Mouse (Mus musculus) midbrain, postnatal 0 days (tissue): ENCODE data around the gene Nat8f1. TPM values are rescaled to one million over a fixed set of nuclear protein-coding genes. Genes with fewer than 3 reads are reported as not detected.
"Not testable (repeated sequence)": the region's sequence is repeated elsewhere in the genome, so short reads cannot be mapped to it uniquely, and the experiment has no call there.

Experiments used
- ATAC-seq: fragments of 200-750 bp; cut with Nextera tagmentation; 2 replicates; pipeline ENCODE4 v1.8.0; 2017; ENCODE audit warnings: moderate number of reproducible peaks, mild to moderate bottlenecking, moderate TSS enrichment, moderate library complexity; ENCODE audit not compliant: low FRiP score
- DNase-seq: peaks from one replicate; pipeline ENCODE4 v3.0.0-alpha.2; 2015; ENCODE audit warnings: low spot score
- H3K27ac ChIP-seq: fragments of 300-500 bp; sonication (generic); 2 replicates; pipeline ENCODE4 v1.5.1; 2014; ENCODE audit warnings: low read depth, mild to moderate bottlenecking, low read length, mixed read lengths
- H3K27me3 ChIP-seq: fragments of 300-500 bp; sonication (generic); 2 replicates; pipeline ENCODE4 v1.6.1; 2014; ENCODE audit warnings: low read length, control low read depth, mixed read lengths; ENCODE audit not compliant: insufficient read depth
- H3K36me3 ChIP-seq: fragments of 300-500 bp; sonication (generic); 2 replicates; pipeline ENCODE4 v1.6.1; 2014; ENCODE audit warnings: low read length, control low read depth, mixed read lengths; ENCODE audit not compliant: insufficient read depth
- H3K4me1 ChIP-seq: fragments of 300-500 bp; sonication (generic); 2 replicates; pipeline ENCODE4 v1.6.1; 2014; ENCODE audit warnings: mild to moderate bottlenecking, control low read depth, antibody characterized with exemption, low read length, mixed read lengths; ENCODE audit not compliant: insufficient read depth
- H3K4me2 ChIP-seq: fragments of 300-500 bp; sonication (generic); 2 replicates; pipeline ENCODE4 v1.6.1; 2014; ENCODE audit warnings: low read depth, mild to moderate bottlenecking, low read length, mixed read lengths; ENCODE audit not compliant: poor library complexity, severe bottlenecking
- H3K4me3 ChIP-seq: fragments of 300-500 bp; sonication (generic); 2 replicates; pipeline ENCODE4 v1.5.1; 2014; ENCODE audit warnings: low read depth, mild to moderate bottlenecking, low read length, moderate library complexity
- H3K9ac ChIP-seq: fragments of 300-500 bp; sonication (generic); replicated peaks from 2 replicates; pipeline ENCODE4 v1.6.1; 2014; ENCODE audit warnings: mild to moderate bottlenecking, low read length, moderate library complexity, mixed read lengths; ENCODE audit not compliant: poor library complexity, severe bottlenecking
- H3K9me3 ChIP-seq: fragments of 300-500 bp; sonication (generic); 2 replicates; pipeline ENCODE4 v1.6.1; 2016; ENCODE audit warnings: low read length, control low read depth
- CTCF ChIP-seq: IDR thresholded peaks from 2 replicates; pipeline ENCODE4 v1.5.1; 2016; ENCODE audit warnings: antibody characterized with exemption, mild to moderate bottlenecking
- WGBS: fragments of 180-500 bp; shearing (Covaris S2); extraction: QIAGEN DNeasy Blood & Tissue Kit; methylation state at CpG from one replicate; pipeline ENCODE4 v1.1.7; 2014; 5-methylcytosine and 5-hydroxymethylcytosine counted together
- polyA plus RNA-seq: library from polyadenylated mRNA; unstranded; fragments of >200 nt; fragmentation: Nextera tagmentation; extraction: Ambion mirVana; gene quantifications from 2 replicates; pipeline ENCODE4 v1.2.1, GENCODE M21; 2015
- total RNA-seq: library from RNA; depleted of rRNA; stranded (reverse); fragments of >200 nt; gene quantifications from 2 replicates; pipeline ENCODE4 v1.2.3, GENCODE M21; 2014

The Nat8f1 gene
- total and polyA plus RNA-seq, 2 experiments from 2014 or later: 11.2 to 19.9 TPM

DNA sequence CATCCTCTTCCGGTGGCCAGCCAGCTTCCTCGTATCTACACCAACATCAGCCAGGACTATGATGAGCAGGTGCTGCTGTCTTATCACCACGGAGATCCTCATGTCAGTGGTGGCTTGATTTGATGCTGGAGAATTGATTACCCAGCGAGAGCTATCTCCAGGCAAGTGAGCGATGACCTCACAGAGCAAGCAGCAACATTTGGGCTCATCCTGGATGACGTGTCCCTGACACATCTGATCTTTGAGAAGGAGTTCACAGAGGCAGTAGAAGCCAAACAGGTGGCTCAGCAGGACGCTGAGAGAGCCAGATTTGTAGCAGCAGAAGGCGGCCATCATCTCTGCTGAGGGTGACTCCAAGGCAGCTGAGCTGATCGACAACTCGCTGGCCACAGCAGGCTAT, 23.2 kb upstream of the Nat8f1 start:
- no peaks in the 10 kb centered on the region for H3K9me3 ChIP-seq
- H3K9ac ChIP-seq: no peak overlapping the region
- H3K4me1 ChIP-seq: no peaks in the 10 kb centered on the region
- ATAC-seq (no peak), DNase-seq (no peak)
- no peak overlapping the region for H3K27ac ChIP-seq
- no peak overlapping the region for H3K4me3 ChIP-seq
- WGBS: 77% methylated on average over 10 of the region's 10 CpGs
- H3K4me2 ChIP-seq: no peak overlapping the region
- no peaks in the 10 kb centered on the region for H3K27me3 ChIP-seq
- peaks cover 10% of the 10 kb centered on the region; the same call in 1 of the 2 replicates for H3K36me3 ChIP-seq
- TF ChIP-seq CTCF: no peak

DNA sequence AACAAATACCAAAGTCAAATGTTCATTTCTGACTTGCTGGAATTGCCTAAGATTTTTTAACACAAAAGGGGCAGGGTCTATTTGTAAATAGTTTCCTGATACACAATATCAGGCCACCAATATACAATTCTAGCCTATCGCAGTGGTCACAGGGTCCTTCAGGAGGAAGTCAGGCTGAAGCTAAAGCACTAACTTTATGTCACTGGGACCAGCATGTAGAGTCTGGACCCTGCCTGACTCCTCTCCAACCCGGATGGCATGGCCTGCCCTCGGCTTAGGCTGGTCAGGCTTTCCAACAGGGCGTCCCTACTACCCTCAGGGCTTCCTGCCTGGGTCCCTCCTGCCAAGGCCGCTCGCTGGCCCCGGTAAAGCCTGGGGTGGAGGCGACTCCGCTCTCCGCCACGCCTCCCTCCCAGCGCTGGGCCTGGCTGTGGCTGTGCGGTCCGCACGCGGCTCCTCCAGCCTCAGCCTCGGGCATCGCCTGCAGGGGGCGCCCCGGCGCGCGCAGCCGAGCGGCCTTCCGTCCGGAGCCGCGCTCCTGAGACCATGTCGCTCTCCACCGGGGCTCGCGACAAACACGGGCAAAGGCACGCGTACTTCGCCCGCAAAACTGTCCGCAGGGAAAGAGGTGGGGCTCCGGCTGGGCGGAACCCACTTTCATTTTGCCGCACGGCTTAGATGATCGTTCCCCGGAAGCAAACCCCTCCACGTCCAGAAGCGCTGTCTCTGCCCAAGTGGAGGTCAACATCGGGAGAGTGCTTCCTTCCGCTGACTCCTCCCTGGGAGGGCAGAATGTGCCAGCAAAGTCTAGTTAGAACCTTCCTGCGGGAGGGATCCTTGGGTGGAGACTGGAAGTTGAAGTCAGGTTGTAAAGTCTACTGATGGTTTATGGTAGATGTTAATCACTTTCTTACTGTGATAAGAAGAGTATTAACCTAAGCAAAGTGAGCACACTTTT, 21.3 kb upstream of the Nat8f1 start:
- DNase-seq (peak; percentile 79), ATAC-seq (peak; percentile 93)
- peak; percentile 65 for TF ChIP-seq CTCF
- H3K9me3 ChIP-seq, H3K36me3 ChIP-seq, H3K4me1 ChIP-seq, H3K27me3 ChIP-seq: not testable (repeated sequence)
- Histone ChIP-seq H3K4me2 (peak overlapping the region; percentile 59), H3K4me3 (peak overlapping the region; percentile 43), H3K9ac (peak overlapping the region; percentile 42), H3K27ac (0 out of 2 replicates have a peak overlapping the region, but pooled peaks have one; percentile 12)
- under 1% methylated on average over 49 of the region's 50 CpGs for WGBS

DNA sequence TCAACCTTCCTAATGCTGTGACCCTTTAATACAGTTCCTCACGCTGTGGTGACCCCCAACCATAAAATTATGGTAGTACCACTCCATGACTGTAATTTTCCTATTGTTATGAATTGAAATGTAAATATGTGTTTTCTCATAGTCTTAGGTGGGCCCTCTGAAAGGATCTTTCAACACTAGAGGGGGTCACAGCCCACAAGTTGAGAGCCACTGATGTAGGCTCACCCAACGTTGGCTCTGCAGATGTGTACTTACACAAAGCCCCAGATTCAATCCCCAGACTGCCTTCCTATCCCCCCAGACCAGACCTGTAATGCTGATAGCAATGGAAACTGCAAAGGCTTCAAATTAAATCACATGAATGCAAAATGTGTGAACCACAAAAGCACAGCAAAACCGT, 20.2 kb upstream of the Nat8f1 start:
- Histone ChIP-seq H3K4me1 (no peaks in the 10 kb centered on the region), H3K9me3 (no peaks in the 10 kb centered on the region), H3K9ac (no peak overlapping the region), H3K27ac (no peak overlapping the region), H3K4me3 (no peak overlapping the region), H3K36me3 (peaks cover 3% of the 10 kb centered on the region; the same call in 1 of the 2 replicates), H3K4me2 (no peak overlapping the region), H3K27me3 (no peaks in the 10 kb centered on the region)
- ATAC-seq (no peak), DNase-seq (peak; percentile 12)
- TF ChIP-seq CTCF: peak; percentile 47
- WGBS: 63% methylated on average over 3 of the region's 3 CpGs

DNA sequence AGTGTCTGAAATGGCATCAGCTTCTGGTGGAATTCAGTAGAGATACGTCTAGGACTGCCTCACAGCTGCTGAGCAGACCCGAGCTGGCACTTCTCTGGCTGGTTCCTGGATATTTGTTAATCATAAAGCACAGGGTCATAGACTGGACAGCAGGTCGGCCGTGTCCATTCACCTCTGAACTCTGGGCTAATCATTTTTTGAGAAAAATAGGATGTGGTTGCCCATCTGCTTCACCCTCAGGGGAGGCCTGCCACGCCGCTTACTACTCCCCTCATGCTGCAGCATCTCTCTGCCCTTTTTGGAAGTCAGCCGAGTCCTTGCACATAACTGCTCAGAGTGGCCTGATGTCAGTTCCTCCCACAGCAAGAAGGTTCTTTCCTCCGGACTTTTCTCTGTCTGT, 18.6 kb upstream of the Nat8f1 start:
- DNase-seq: no peak
- Histone ChIP-seq H3K9ac (no peak overlapping the region), H3K4me2 (no peak overlapping the region), H3K36me3 (peaks cover 14% of the 10 kb centered on the region; the same call in 1 of the 2 replicates), H3K9me3 (no peaks in the 10 kb centered on the region), H3K27ac (no peak overlapping the region), H3K27me3 (no peaks in the 10 kb centered on the region), H3K4me3 (no peak overlapping the region), H3K4me1 (no peaks in the 10 kb centered on the region)
- WGBS: 85% methylated on average over 8 of the region's 8 CpGs
- TF ChIP-seq CTCF: no peak
- ATAC-seq: no peak

DNA sequence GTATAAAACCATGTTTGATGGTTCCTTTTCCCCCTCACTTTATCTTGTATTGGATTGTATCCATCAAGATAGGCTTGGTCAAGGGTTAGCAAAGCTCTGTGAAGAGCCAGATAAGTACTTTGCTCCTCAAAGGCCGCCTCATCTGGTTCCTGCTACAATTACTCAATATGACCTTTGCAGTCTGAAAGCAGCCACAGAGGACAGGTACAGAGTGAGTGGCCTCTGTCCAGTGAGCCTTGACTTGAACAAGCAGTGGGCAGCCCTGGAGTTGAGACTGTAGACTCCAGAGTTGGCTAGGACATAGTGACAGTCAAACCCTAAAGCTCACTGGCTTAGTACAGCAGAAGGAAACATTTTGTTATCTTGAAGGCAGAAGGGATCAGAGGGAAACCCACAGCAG, 13.8 kb upstream of the Nat8f1 start:
- Histone ChIP-seq H3K36me3 (peaks cover 41% of the 10 kb centered on the region), H3K4me3 (no peak overlapping the region)

More for the DNA sequence above, 13.8 kb upstream of the Nat8f1 start:
- Histone ChIP-seq H3K27me3 (no peaks in the 10 kb centered on the region), H3K4me1 (no peaks in the 10 kb centered on the region), H3K4me2 (no peak overlapping the region), H3K27ac (no peak overlapping the region), H3K9ac (no peak overlapping the region), H3K9me3 (no peaks in the 10 kb centered on the region)
- 83% methylated on average over 1 of the region's 1 CpGs for WGBS
- TF ChIP-seq CTCF: no peak
- DNase-seq: no peak
- no peak for ATAC-seq
